Comparison of ENCODE assay signal across 15 mouse cellular contexts in the genomic region with DNA sequence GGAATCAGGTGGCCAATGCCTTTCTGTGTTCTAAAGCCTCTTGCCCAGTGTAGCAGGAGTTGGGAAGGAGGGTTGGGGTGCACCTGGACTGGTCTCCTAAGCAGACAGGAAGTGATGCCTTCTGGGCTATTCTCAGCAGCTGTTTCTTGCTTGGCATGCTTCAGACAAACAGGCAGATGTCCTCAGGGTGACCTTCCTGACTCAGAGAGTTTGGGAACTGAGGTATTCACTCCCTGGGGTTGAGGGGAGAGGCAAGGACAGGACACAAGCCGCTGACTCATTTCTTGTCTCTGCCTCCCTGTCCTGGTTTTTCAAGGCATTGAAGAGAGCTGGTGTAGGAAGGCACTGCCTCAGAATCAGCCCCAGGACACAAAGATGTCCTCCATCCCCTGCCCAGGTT.
A peak's percentile ranks its signal among the peaks of the same experiment; 100 is the strongest.
DNase-seq lines count a peak whose midpoint lies in the region; ATAC-seq lines count a peak whose summit lies in the region.
"Had no signal": no experiment of that assay in that cellular context is flagged by ENCODE, and none has a peak within 500 bp of the region (broad histone marks: within the 10 kb centered on the region; RNA-seq: fewer than 3 reads in every experiment).

No protein-coding gene starts in this region.

- no peaks in the 10 kb centered on the region for H3K27me3 ChIP-seq in stomach, embryonic 16.5 days (ENCODE audit: control insufficient read depth, insufficient read depth, low read length)
- no peaks in the 10 kb centered on the region for H3K27me3 ChIP-seq in forebrain, embryonic 13.5 days
- H3K27me3 ChIP-seq in kidney, embryonic 16.5 days (ENCODE audit: insufficient read depth, low read length): no peaks in the 10 kb centered on the region
- H3K27me3 ChIP-seq: CH12.LX; liver, embryonic 15.5 days; megakaryocyte, embryonic 14.5 days; stomach, embryonic 15.5 days had no signal

- H3K27ac ChIP-seq in stomach, embryonic 16.5 days (ENCODE audit: low read length): no peak overlapping the region
- H3K27ac ChIP-seq in forebrain, embryonic 13.5 days: no peak overlapping the region
- no peak overlapping the region for H3K27ac ChIP-seq in kidney, embryonic 16.5 days (ENCODE audit: low read length)
- H3K27ac ChIP-seq: kidney, postnatal 0 days; liver, embryonic 15.5 days; stomach, embryonic 15.5 days had no signal

- 0 out of 2 replicates have a peak, but pooled peaks have one; percentile 9 for ATAC-seq in stomach, embryonic 16.5 days (ENCODE audit: insufficient read depth, low FRiP score)
- ATAC-seq in forebrain, embryonic 13.5 days: no peak
- no peak for ATAC-seq in kidney, embryonic 16.5 days (ENCODE audit: low FRiP score, low TSS enrichment)
- ATAC-seq: inflammation-experienced regulatory T-cells, adult 6 months had no signal

- no peak overlapping the region for H3K9ac ChIP-seq in stomach, embryonic 16.5 days (ENCODE audit: low read length)
- no peak overlapping the region for H3K9ac ChIP-seq in forebrain, embryonic 13.5 days
- H3K9ac ChIP-seq in kidney, embryonic 16.5 days (replicated peaks; ENCODE audit: low read length): no peak overlapping the region
- H3K9ac ChIP-seq: liver, embryonic 15.5 days; stomach, embryonic 15.5 days had no signal

- H3K4me3 ChIP-seq in stomach, embryonic 16.5 days (replicated peaks; ENCODE audit: low read length): no peak overlapping the region
- H3K4me3 ChIP-seq in forebrain, embryonic 13.5 days: no peak overlapping the region
- H3K4me3 ChIP-seq in kidney, embryonic 16.5 days (ENCODE audit: low read length): no peak overlapping the region
- H3K4me3 ChIP-seq: liver, embryonic 15.5 days; megakaryocyte, embryonic 14.5 days; stomach, embryonic 15.5 days had no signal

- H3K9me3 ChIP-seq in stomach, embryonic 16.5 days (replicated peaks; ENCODE audit: control insufficient read depth, low read length): no peaks in the 10 kb centered on the region
- H3K9me3 ChIP-seq in forebrain, embryonic 13.5 days (replicated peaks): no peaks in the 10 kb centered on the region
- no peaks in the 10 kb centered on the region for H3K9me3 ChIP-seq in kidney, embryonic 16.5 days (ENCODE audit: low read length)
- H3K9me3 ChIP-seq: liver, embryonic 15.5 days; megakaryocyte, embryonic 14.5 days; stomach, embryonic 15.5 days had no signal

- DNase-seq in gastrocnemius, postnatal 14 days: peak; percentile 14
- no peak for DNase-seq in gastrocnemius, postnatal 10 days
- DNase-seq in ovary, adult 18-20 months (ENCODE audit: low spot score): peak; percentile 38
- no peak for DNase-seq in ovary, postnatal 14 days (ENCODE audit: low spot score)
- peak; percentile 34 for DNase-seq in adrenal gland, postnatal 14 days
- DNase-seq: thymus, postnatal 4 days had no signal

- H3K4me2 ChIP-seq in stomach, embryonic 16.5 days (ENCODE audit: low read depth, low read length): no peak overlapping the region
- no peak overlapping the region for H3K4me2 ChIP-seq in forebrain, embryonic 13.5 days
- no peak overlapping the region for H3K4me2 ChIP-seq in kidney, embryonic 16.5 days (replicated peaks; ENCODE audit: low read depth, low read length)
- H3K4me2 ChIP-seq: liver, embryonic 15.5 days; stomach, embryonic 15.5 days had no signal

- intact Hi-C loops in gastrocnemius, postnatal 14 days (cut with DNase I; ENCODE audit: low total_unique reads): no loop called here

- H3K4me1 ChIP-seq in stomach, embryonic 16.5 days (ENCODE audit: control insufficient read depth, insufficient read depth, low read length): no peaks in the 10 kb centered on the region; the same call in 1 of the 2 replicates
- peaks cover 7% of the 10 kb centered on the region for H3K4me1 ChIP-seq in forebrain, embryonic 13.5 days
- H3K4me1 ChIP-seq in kidney, embryonic 16.5 days (ENCODE audit: insufficient read depth, low read length): peaks cover 8% of the 10 kb centered on the region
- H3K4me1 ChIP-seq: liver, embryonic 15.5 days had no signal

- H3K36me3 ChIP-seq in stomach, embryonic 16.5 days (ENCODE audit: control insufficient read depth, insufficient read depth, low read length): no peaks in the 10 kb centered on the region
- H3K36me3 ChIP-seq in forebrain, embryonic 13.5 days (ENCODE audit: poor library complexity, severe bottlenecking): no peaks in the 10 kb centered on the region
- no peaks in the 10 kb centered on the region for H3K36me3 ChIP-seq in kidney, embryonic 16.5 days (ENCODE audit: insufficient read depth, low read length)
- H3K36me3 ChIP-seq: liver, embryonic 15.5 days; stomach, embryonic 15.5 days had no signal

- 29% methylated on average over 1 of the region's 1 CpGs for WGBS in stomach, embryonic 16.5 days
- WGBS in forebrain, embryonic 13.5 days: 89% methylated on average over 1 of the region's 1 CpGs
- WGBS in kidney, embryonic 16.5 days: 52% methylated on average over 1 of the region's 1 CpGs

Comparison
In these comparisons a context has a peak if more than half of its experiments do, and no peak if none do; other contexts are left out.
1. DNase-seq: peak in gastrocnemius, postnatal 14 days (single experiment), ovary, adult 18-20 months (single experiment) and adrenal gland, postnatal 14 days (single experiment); none in gastrocnemius, postnatal 10 days (single experiment) and ovary, postnatal 14 days (single experiment).